Comparison of ENCODE assay signal across 17 mouse cellular contexts in the genomic region with DNA sequence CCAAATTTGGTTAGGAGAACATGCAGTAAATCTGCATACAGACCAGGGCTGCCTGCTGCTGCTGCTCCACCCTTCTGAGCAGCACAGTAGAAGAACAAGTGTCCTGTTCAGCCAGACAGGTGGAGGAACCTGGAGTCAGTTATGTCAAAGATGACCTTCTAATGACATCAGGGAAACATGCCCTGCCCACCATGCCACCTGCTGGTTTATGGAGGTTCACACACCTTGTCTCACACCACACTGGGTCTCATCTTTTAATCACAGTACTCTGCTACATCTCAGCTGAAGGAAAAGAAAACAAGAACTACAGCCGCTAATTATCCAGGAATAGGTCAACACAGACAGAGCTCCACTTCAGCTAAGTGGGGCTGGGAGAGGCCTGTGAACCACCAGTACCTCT.
A peak's percentile ranks its signal among the peaks of the same experiment; 100 is the strongest.
DNase-seq lines count a peak whose midpoint lies in the region; ATAC-seq and TF ChIP-seq lines count a peak whose summit lies in the region.
"Had no signal": no experiment of that assay in that cellular context is flagged by ENCODE, and none has a peak within 500 bp of the region (broad histone marks: within the 10 kb centered on the region; RNA-seq: fewer than 3 reads in every experiment).

No protein-coding gene starts in this region.

- H3K4me1 ChIP-seq in midbrain, embryonic 14.5 days (ENCODE audit: control insufficient read depth, insufficient read depth, low read length): no peaks in the 10 kb centered on the region
- peaks cover 6% of the 10 kb centered on the region; the same call in 1 of the 2 replicates for H3K4me1 ChIP-seq in midbrain, embryonic 10.5 days

- peak; percentile 23; the same call in 1 of the 2 replicates for TF ChIP-seq CTCF in gastrocnemius, adult 2 months (IDR thresholded peaks at IDR 0.05)

- no peak for ATAC-seq in midbrain, embryonic 14.5 days (ENCODE audit: low FRiP score, low TSS enrichment)

- no peak overlapping the region for H3K27ac ChIP-seq in gastrocnemius, adult 2 months
- H3K27ac ChIP-seq in midbrain, embryonic 14.5 days (replicated peaks; ENCODE audit: low read depth, low read length): no peak overlapping the region
- no peak overlapping the region for H3K27ac ChIP-seq in midbrain, embryonic 10.5 days (replicated peaks)
- H3K27ac ChIP-seq: hindbrain, embryonic 12.5 days; lung, embryonic 15.5 days had no signal

- no peak overlapping the region for H3K4me3 ChIP-seq in gastrocnemius, adult 2 months
- H3K4me3 ChIP-seq in midbrain, embryonic 14.5 days (replicated peaks; ENCODE audit: low read depth, low read length): no peak overlapping the region
- no peak overlapping the region for H3K4me3 ChIP-seq in midbrain, embryonic 10.5 days
- H3K4me3 ChIP-seq: erythroblast, embryonic 14.5 days; hindbrain, embryonic 12.5 days; lung, embryonic 15.5 days; neural tube, embryonic 13.5 days had no signal

- no peak overlapping the region for H3K9ac ChIP-seq in midbrain, embryonic 14.5 days (replicated peaks; ENCODE audit: low read length)
- H3K9ac ChIP-seq: hindbrain, embryonic 12.5 days; lung, embryonic 15.5 days; neural tube, embryonic 13.5 days had no signal

- H3K4me2 ChIP-seq in midbrain, embryonic 14.5 days (ENCODE audit: low read length): no peak overlapping the region
- H3K4me2 ChIP-seq: heart, embryonic 11.5 days; hindbrain, embryonic 12.5 days; lung, embryonic 15.5 days; neural tube, embryonic 13.5 days had no signal

- no peaks in the 10 kb centered on the region for H3K27me3 ChIP-seq in midbrain, embryonic 14.5 days (ENCODE audit: control insufficient read depth, insufficient read depth, low read length)
- no peaks in the 10 kb centered on the region for H3K27me3 ChIP-seq in midbrain, embryonic 10.5 days (ENCODE audit: low read depth, poor library complexity, severe bottlenecking)
- H3K27me3 ChIP-seq: hindbrain, embryonic 12.5 days; lung, embryonic 15.5 days; neural tube, embryonic 13.5 days had no signal

- intact Hi-C loops in gastrocnemius, adult 2 months (cut with DNase I): no loop called here

- DNase-seq in gastrocnemius, adult 2 months: no peak
- DNase-seq in gastrocnemius, adult 8-10 months (ENCODE audit: low spot score in 2 of 2): no peak
- peak; percentile 28 for DNase-seq in kidney, adult 9 months
- no peak for DNase-seq in kidney, adult 18-20 months
- peak; percentile 12 for DNase-seq in midbrain, embryonic 14.5 days
- DNase-seq in midbrain, embryonic 10.5 days (ENCODE audit: low spot score): no peak
- DNase-seq in ovary, postnatal 36 days (ENCODE audit: low spot score): no peak
- no peak for DNase-seq in right cerebral cortex, postnatal 25 days
- DNase-seq: cerebellum, adult 11 months; cerebellum, postnatal 25 days; gastrocnemius, postnatal 25 days; layer of hippocampus, postnatal 36 days had no signal

- no peaks in the 10 kb centered on the region for H3K36me3 ChIP-seq in midbrain, embryonic 14.5 days (ENCODE audit: control insufficient read depth, insufficient read depth, low read length)
- no peaks in the 10 kb centered on the region for H3K36me3 ChIP-seq in midbrain, embryonic 10.5 days
- H3K36me3 ChIP-seq: hindbrain, embryonic 12.5 days; lung, embryonic 15.5 days; neural tube, embryonic 13.5 days had no signal

- WGBS in midbrain, embryonic 14.5 days: 88% methylated on average over 1 of the region's 1 CpGs
- WGBS in midbrain, embryonic 10.5 days: 73% methylated on average over 1 of the region's 1 CpGs

- no peaks in the 10 kb centered on the region; the same call in 1 of the 2 replicates for H3K9me3 ChIP-seq in midbrain, embryonic 14.5 days (ENCODE audit: control insufficient read depth, low read length)
- 0 out of 2 replicates have a peak, but pooled peaks cover 4% of the 10 kb centered on the region for H3K9me3 ChIP-seq in midbrain, embryonic 10.5 days (replicated peaks)
- H3K9me3 ChIP-seq: lung, embryonic 15.5 days; neural tube, embryonic 13.5 days had no signal

Comparison
In these comparisons a context has a peak if more than half of its experiments do, and no peak if none do; other contexts are left out.
1. DNase-seq: peak in kidney, adult 9 months (single experiment) and midbrain, embryonic 14.5 days (single experiment); none in gastrocnemius, adult 2 months (single experiment), gastrocnemius, adult 8-10 months (0 of 2), kidney, adult 18-20 months (single experiment), midbrain, embryonic 10.5 days (single experiment), ovary, postnatal 36 days (single experiment) and right cerebral cortex, postnatal 25 days (single experiment).